Mouse (Mus musculus) stomach, postnatal 0 days (tissue): ENCODE results near the gene Tdrd3. TPM values are rescaled to one million over a fixed set of nuclear protein-coding genes. Genes with fewer than 3 reads are reported as not detected.
A peak's percentile ranks its signal among the peaks of the same experiment; 100 is the strongest.

ENCODE experiments used
- ATAC-seq: fragments of 200-750 bp; cut with Nextera tagmentation; 2 replicates; pipeline ENCODE4 v1.8.0; 2017; ENCODE audit not compliant: low FRiP score, low TSS enrichment
- DNase-seq: peaks from one replicate; pipeline ENCODE4 v3.0.0-alpha.2; 2016; ENCODE audit warnings: low spot score
- H3K27ac ChIP-seq: fragments of 300-500 bp; sonication (generic); replicated peaks from 2 replicates; pipeline ENCODE4 v1.5.1; 2014; ENCODE audit warnings: mild to moderate bottlenecking, control low read depth
- H3K27me3 ChIP-seq: fragments of 300-500 bp; sonication (generic); 2 replicates; pipeline ENCODE4 v1.6.1; 2014; ENCODE audit warnings: low read length; ENCODE audit not compliant: control insufficient read depth, insufficient read depth
- H3K36me3 ChIP-seq: fragments of 300-500 bp; sonication (generic); 2 replicates; pipeline ENCODE4 v1.6.1; 2014; ENCODE audit warnings: low read length, mixed read lengths; ENCODE audit not compliant: control insufficient read depth, insufficient read depth
- H3K4me1 ChIP-seq: fragments of 300-500 bp; sonication (generic); replicated peaks from 2 replicates; pipeline ENCODE4 v1.6.1; 2014; ENCODE audit warnings: antibody characterized with exemption; ENCODE audit not compliant: control insufficient read depth, insufficient read depth
- H3K4me2 ChIP-seq: fragments of 300-500 bp; sonication (generic); replicated peaks from 2 replicates; pipeline ENCODE4 v1.6.1; 2014; ENCODE audit warnings: low read depth, mild to moderate bottlenecking, control low read depth, moderate library complexity
- H3K4me3 ChIP-seq: fragments of 300-500 bp; sonication (generic); 2 replicates; pipeline ENCODE4 v1.5.1; 2014; ENCODE audit warnings: low read depth, low read length, control low read depth
- H3K9ac ChIP-seq: fragments of 300-500 bp; sonication (generic); 2 replicates; pipeline ENCODE4 v1.6.1; 2014; ENCODE audit warnings: mild to moderate bottlenecking, low read length, control low read depth, mixed read lengths
- H3K9me3 ChIP-seq: fragments of 300-500 bp; sonication (generic); 2 replicates; pipeline ENCODE4 v1.6.1; 2016; ENCODE audit warnings: low read length; ENCODE audit not compliant: control insufficient read depth
- CTCF ChIP-seq: IDR thresholded peaks from 2 replicates; pipeline ENCODE4 v1.5.1; 2016; ENCODE audit warnings: antibody characterized with exemption, low read depth, mild to moderate bottlenecking, moderate library complexity
- EP300 ChIP-seq: optimal IDR thresholded peaks from 2 replicates; pipeline ENCODE3; 2016; ENCODE audit warnings: antibody characterized with exemption
- WGBS: fragments of 180-500 bp; shearing (Covaris S2); extraction: QIAGEN DNeasy Blood & Tissue Kit; methylation state at CpG from one replicate; pipeline ENCODE4 v1.1.7; 2014; 5-methylcytosine and 5-hydroxymethylcytosine counted together
- polyA plus RNA-seq: library from polyadenylated mRNA; unstranded; fragments of >200 nt; fragmentation: Nextera tagmentation; extraction: Ambion mirVana; gene quantifications from 2 replicates; pipeline ENCODE4 v1.2.1, GENCODE M21; 2015

Gene Tdrd3
- polyA plus RNA-seq, 1 experiment from 2014 or later: 12.6 TPM

DNA sequence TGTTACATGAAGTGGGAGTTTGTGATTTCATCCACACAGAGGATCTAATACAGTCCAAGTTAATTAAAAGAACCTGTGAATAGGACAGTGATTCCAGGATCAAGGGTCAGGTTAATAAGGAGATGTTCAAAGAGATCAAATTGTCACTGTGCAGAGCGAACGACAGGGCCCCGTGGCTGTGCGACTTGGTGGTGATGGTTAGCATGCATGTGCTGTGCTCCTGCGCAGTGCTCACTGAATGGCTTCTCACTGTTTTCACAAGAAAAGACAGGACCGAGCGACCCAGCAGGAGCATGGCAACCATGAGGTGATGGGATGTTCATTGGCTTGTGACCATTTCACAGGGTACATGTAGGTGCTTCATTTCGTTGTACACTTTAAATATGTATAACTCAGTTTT, 115.4 kb downstream of the Tdrd3 start:
- no peak for ATAC-seq
- 96% methylated on average over 8 of the region's 8 CpGs for WGBS
- Histone ChIP-seq H3K9ac (no peak overlapping the region), H3K4me2 (no peak overlapping the region), H3K27me3 (no peaks in the 10 kb centered on the region), H3K27ac (no peak overlapping the region), H3K36me3 (no peaks in the 10 kb centered on the region), H3K4me1 (no peaks in the 10 kb centered on the region), H3K4me3 (no peak overlapping the region), H3K9me3 (no peaks in the 10 kb centered on the region)
- TF ChIP-seq CTCF (no peak), EP300 (no peak)
- no peak for DNase-seq

DNA sequence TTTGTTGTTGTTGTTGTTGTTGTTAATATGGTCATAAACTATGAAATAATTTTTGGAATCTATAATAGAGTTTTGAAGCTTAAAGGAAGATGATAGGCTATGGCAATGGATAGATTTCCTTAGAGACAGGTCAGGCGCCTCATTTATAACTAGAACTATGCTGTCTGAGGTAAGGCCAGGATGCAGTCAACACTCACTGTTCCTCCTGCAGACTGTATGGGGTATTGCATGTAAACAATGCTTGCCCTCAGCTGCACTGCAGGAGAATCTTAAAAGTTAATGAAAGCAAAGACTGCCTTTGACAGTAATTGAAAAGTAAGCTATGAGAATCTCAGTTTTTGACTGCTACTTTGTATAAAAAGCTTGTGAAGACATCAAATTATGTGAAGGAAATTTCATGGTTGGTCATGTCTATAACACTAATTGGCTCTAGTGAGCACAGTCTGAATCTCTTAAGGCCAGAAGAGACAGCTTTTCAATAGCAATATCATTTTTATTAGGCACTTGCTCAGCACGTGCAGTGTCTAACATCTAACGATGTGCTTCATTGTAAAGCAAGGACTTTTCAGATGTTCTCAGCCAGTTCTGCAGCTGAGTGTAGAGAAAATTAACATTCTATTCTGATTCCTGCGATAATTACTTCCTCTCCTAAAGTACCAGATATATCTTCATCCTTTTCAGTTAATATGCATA, 120.8 kb downstream of the Tdrd3 start:
- H3K27ac ChIP-seq: no peak overlapping the region
- no peaks in the 10 kb centered on the region for H3K4me1 ChIP-seq
- no peaks in the 10 kb centered on the region for H3K27me3 ChIP-seq
- H3K9me3 ChIP-seq: no peaks in the 10 kb centered on the region
- TF ChIP-seq EP300: no peak
- TF ChIP-seq CTCF: peak; percentile 42
- no peak overlapping the region for H3K4me2 ChIP-seq
- H3K4me3 ChIP-seq: no peak overlapping the region
- no peak for DNase-seq
- ATAC-seq: no peak
- 93% methylated on average over 4 of the region's 4 CpGs for WGBS
- H3K36me3 ChIP-seq: no peaks in the 10 kb centered on the region
- H3K9ac ChIP-seq: no peak overlapping the region

DNA sequence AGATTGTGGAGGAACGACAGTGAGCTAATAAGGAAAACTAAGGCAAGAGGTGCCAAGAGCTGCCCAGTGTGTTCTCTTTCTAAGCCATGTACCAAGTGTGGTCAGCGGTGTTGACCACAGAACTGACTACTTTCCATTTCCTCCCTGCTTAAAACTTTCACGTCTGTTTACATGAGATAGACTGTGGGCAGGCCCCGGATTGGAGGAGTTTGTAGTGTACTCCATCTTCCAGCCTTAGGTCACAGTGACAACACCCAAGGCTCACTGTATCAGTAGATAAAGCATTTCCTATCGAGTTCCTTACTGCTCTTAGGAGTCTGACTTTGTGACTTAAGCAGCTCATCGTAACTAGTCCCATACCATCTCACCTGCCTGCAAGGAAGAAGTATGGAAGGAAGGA, 133.5 kb downstream of the Tdrd3 start:
- no peaks in the 10 kb centered on the region for H3K4me1 ChIP-seq
- DNase-seq (no peak), ATAC-seq (no peak)
- H3K27ac ChIP-seq: no peak overlapping the region
- no peaks in the 10 kb centered on the region for H3K36me3 ChIP-seq
- H3K9ac ChIP-seq: no peak overlapping the region
- WGBS: 75% methylated on average over 6 of the region's 6 CpGs
- H3K27me3 ChIP-seq: no peaks in the 10 kb centered on the region
- TF ChIP-seq EP300 (no peak), CTCF (no peak)
- no peak overlapping the region for H3K4me3 ChIP-seq
- H3K4me2 ChIP-seq: no peak overlapping the region
- no peaks in the 10 kb centered on the region for H3K9me3 ChIP-seq

DNA sequence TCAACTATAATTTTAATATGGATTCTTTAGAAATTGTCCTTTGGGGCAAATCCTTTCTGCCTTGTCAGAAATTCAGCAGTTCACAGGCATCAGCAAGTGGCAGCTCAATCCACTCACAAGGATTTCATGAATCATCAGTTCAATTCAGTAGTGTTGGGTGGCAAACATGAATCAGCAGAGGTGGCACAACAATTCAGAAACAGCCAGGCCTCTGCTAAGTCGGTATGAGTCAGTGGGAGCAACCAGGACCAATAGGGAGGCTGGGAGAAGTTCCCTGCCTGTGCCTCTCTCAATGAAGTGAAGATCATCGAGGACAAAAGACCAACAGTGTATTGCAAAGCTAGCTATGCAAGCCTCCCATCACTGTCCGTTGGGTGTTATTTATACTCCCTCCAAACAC, 135.8 kb downstream of the Tdrd3 start:
- Histone ChIP-seq H3K27ac (no peak overlapping the region), H3K9me3 (no peaks in the 10 kb centered on the region), H3K36me3 (no peaks in the 10 kb centered on the region), H3K27me3 (no peaks in the 10 kb centered on the region), H3K4me2 (no peak overlapping the region), H3K4me1 (no peaks in the 10 kb centered on the region), H3K4me3 (no peak overlapping the region), H3K9ac (no peak overlapping the region)
- TF ChIP-seq CTCF: no peak
- no peak for TF ChIP-seq EP300
- DNase-seq: no peak
- no peak for ATAC-seq
- 57% methylated on average over 3 of the region's 3 CpGs for WGBS

DNA sequence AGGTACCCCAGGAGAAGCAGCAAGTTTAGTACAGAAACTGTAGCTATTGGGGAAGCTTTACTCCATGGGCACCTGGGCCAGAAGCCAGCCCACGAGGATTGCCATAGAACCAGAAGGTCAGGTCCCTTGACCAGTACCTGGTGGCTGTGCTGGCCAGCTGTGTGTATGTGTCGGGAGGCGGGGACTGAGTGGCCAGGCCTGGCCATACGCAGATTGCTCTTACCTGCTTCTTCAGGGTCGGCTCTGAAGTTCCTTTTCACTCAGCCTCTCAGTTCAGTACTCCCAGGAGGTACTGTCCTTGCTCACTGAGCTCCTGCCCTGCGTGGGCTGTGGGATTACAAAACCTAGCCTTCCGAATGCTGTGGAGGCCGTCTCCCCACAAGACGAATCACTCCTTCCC, 147.4 kb downstream of the Tdrd3 start:
- ATAC-seq: no peak
- Histone ChIP-seq H3K4me3 (no peak overlapping the region), H3K9ac (no peak overlapping the region), H3K9me3 (no peaks in the 10 kb centered on the region), H3K27ac (no peak overlapping the region), H3K36me3 (no peaks in the 10 kb centered on the region), H3K4me2 (no peak overlapping the region), H3K4me1 (0 out of 2 replicates have a peak, but pooled peaks cover 2% of the 10 kb centered on the region), H3K27me3 (no peaks in the 10 kb centered on the region)
- 58% methylated on average over 9 of the region's 9 CpGs for WGBS
- TF ChIP-seq CTCF: no peak
- TF ChIP-seq EP300: no peak
- DNase-seq: no peak

DNA sequence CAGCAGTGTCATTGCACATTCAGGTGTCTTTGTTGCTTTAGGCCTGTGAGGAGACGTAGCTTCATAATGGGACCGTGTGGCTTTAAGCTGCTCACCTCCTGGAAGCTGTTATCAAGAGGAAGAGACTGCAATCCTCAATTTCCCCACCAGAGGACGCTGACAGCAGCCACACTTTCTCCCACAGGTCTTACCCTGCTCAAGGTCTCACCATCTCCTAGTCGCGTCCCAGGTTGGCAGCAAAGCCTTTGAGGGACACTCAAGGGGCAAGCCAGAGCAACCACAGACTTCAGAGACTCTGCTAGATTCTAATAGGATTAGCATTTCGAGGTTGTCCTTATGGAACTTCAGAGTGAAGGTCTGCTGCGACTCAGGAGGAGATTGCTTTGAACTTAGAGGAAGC, 149.8 kb downstream of the Tdrd3 start:
- no peaks in the 10 kb centered on the region for H3K27me3 ChIP-seq
- DNase-seq: no peak
- 35% methylated on average over 7 of the region's 7 CpGs for WGBS
- H3K4me3 ChIP-seq: no peak overlapping the region
- H3K4me2 ChIP-seq: no peak overlapping the region
- no peak for ATAC-seq
- H3K9me3 ChIP-seq: no peaks in the 10 kb centered on the region
- no peaks in the 10 kb centered on the region for H3K36me3 ChIP-seq
- H3K27ac ChIP-seq: no peak overlapping the region
- TF ChIP-seq CTCF: peak; percentile 63
- no peak for TF ChIP-seq EP300
- H3K4me1 ChIP-seq: 0 out of 2 replicates have a peak, but pooled peaks cover 2% of the 10 kb centered on the region
- H3K9ac ChIP-seq: no peak overlapping the region
